Comparison of ENCODE assay signal across 15 mouse cellular contexts in the genomic region with DNA sequence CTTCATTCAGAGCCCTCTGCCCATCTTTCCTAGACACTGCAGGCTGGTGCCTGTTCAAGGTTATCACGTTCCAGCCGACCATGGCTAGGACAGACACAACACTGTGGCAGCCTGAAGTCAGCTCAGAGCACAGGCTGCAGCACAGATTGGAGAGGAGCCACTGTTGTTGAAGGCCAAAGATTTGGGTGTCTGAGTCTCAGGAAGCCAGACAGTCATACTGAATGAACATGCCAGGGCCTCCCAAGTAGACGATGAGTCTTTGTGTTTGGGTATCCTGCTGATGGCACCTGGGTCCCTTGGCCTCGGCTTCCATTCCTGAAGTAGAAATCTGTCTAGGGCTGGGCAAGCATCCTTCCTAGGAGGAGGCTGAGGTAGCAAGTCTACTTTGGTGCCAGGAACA. TPM values are rescaled to one million over a fixed set of nuclear protein-coding genes. Genes with fewer than 3 reads are reported as not detected.
"Had no signal": no experiment of that assay in that cellular context is flagged by ENCODE, and none has a peak within 500 bp of the region (broad histone marks: within the 10 kb centered on the region; RNA-seq: fewer than 3 reads in every experiment).

No protein-coding gene starts in this region.

- DNase-seq: kidney, adult 8-10 months; kidney, postnatal 36 days; layer of hippocampus, adult 9-11 months; layer of hippocampus, postnatal 36 days; lung, adult 18-20 months; right cerebral cortex, adult 18-20 months; right cerebral cortex, postnatal 25 days; thymus, adult 18-20 months; thymus, postnatal 14 days had no signal

- ATAC-seq: midbrain, embryonic 13.5 days had no signal

RNA-seq across cellular contexts. Expression of gene Gm10277, which starts 45.0 kb away (rescaled TPM):
- total RNA-seq: layer of hippocampus, adult 18-20 months; layer of hippocampus, postnatal 36 days; left cerebral cortex, adult 8-10 months; left cerebral cortex, postnatal 36 days; liver, adult 2 months; megakaryocyte-erythroid progenitor cell, adult 5-6 weeks had no signal
